Mouse (Mus musculus): ENCODE measurements around the gene Il4i1.

DNA sequence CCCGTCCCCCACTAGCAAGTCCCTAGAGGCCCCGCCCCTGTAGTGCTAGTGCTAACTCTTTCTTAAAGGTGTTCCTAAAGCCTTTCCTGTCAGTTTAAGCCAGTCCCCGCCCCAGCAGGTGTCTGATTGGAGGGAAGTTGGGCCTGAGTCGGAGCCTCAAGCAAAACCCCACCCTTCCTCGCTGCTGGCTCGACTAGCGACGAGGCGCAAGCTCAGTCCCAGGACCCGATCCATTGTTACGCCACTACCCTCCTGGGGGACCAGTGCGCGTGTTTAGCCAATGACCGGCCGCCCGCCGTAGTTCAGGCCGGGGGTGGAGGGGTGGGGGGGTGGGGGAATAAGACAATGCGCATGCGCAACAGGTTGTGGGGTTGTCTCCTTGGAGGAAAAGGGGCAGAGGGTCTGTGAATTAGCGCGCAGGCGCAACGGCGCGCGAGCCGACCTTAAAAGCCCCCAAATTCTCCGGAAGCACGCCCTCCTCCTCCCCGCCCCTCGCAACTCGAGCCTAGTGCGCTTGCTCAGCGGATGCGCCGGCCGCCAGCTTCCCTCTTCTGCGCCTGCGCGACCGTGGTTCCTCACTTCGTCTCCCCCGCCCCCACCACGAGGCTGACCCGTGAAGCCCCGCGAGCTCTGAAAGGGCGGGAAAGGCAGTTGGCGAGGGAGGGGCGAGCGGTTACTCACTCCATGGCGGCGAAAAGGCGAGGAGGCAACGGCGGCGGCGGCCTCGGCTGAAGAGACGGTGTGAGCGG lies at the start of gene Il4i1, which contains the start of gene Nup62:
- TF ChIP-seq CTCF (IDR thresholded peaks at IDR 0.05; ENCODE audit: low read depth): no peak
- TF ChIP-seq EP300 (IDR thresholded peaks at IDR 0.05; ENCODE audit: low read depth): peak; percentile 84; the same call in 1 of the 2 replicates
